Comparison of ENCODE assay signal across 9 mouse cellular contexts in genomic region chr9:60231981-60232881, GRCm38 (mm10).
DNase-seq lines count a peak whose midpoint lies in the region; ATAC-seq and TF ChIP-seq lines count a peak whose summit lies in the region.
"Had no signal": no experiment of that assay in that cellular context is flagged by ENCODE, and none has a peak within 500 bp of the region (broad histone marks: within the 10 kb centered on the region; RNA-seq: fewer than 3 reads in every experiment).

No protein-coding gene starts in this region.

- intact Hi-C loops in left cerebral cortex, postnatal 4 days (cut with DNase I), result no loop called here

- TF ChIP-seq POLR2A in brain, embryonic 14.5 days (IDR thresholded peaks at IDR 0.05; ENCODE audit: borderline replicate concordance, extremely low read depth, insufficient read depth, insufficient read length, poor library complexity, severe bottlenecking), result no peak

- no peak for TF ChIP-seq CTCF in brain, embryonic 14.5 days (IDR thresholded peaks at IDR 0.05; ENCODE audit: borderline replicate concordance, extremely low read depth, insufficient read depth, insufficient read length)

- H3K36me3 ChIP-seq in forebrain, embryonic 11.5 days (ENCODE audit: control insufficient read depth, insufficient read depth, low read length), result no peaks in the 10 kb centered on the region
- H3K36me3 ChIP-seq in forebrain, embryonic 15.5 days, result no peaks in the 10 kb centered on the region
- H3K36me3 ChIP-seq in lung, embryonic 15.5 days, result no peaks in the 10 kb centered on the region

- H3K4me2 ChIP-seq in forebrain, embryonic 11.5 days (ENCODE audit: low read depth, low read length, severe bottlenecking), result 0 out of 2 replicates have a peak overlapping the region, but pooled peaks have one; percentile 2
- no peak overlapping the region for H3K4me2 ChIP-seq in forebrain, embryonic 15.5 days (replicated peaks)
- H3K4me2 ChIP-seq in lung, embryonic 15.5 days, result no peak overlapping the region

- no peak overlapping the region for H3K27ac ChIP-seq in forebrain, embryonic 11.5 days (ENCODE audit: low read depth, low read length)
- H3K27ac ChIP-seq in forebrain, embryonic 15.5 days (replicated peaks), result no peak overlapping the region
- no peak overlapping the region for H3K27ac ChIP-seq in lung, embryonic 15.5 days
- H3K27ac ChIP-seq: macrophage had no signal

- H3K4me1 ChIP-seq in forebrain, embryonic 11.5 days (replicated peaks; ENCODE audit: control insufficient read depth, insufficient read depth, low read length), result peaks cover 9% of the 10 kb centered on the region
- peaks cover 16% of the 10 kb centered on the region for H3K4me1 ChIP-seq in forebrain, embryonic 15.5 days
- H3K4me1 ChIP-seq in lung, embryonic 15.5 days, result peaks cover 33% of the 10 kb centered on the region

- H3K9ac ChIP-seq in forebrain, embryonic 11.5 days (ENCODE audit: low read length), result no peak overlapping the region
- H3K9ac ChIP-seq in forebrain, embryonic 15.5 days (replicated peaks), result no peak overlapping the region
- H3K9ac ChIP-seq in lung, embryonic 15.5 days, result no peak overlapping the region

- no peak for ATAC-seq in forebrain, embryonic 11.5 days (replicated peaks; ENCODE audit: low FRiP score)
- no peak for ATAC-seq in forebrain, embryonic 15.5 days (replicated peaks)
- ATAC-seq in lung, embryonic 15.5 days (ENCODE audit: borderline replicate concordance, extremely low read depth, low FRiP score, low TSS enrichment), result peak; percentile 29; the same call in 1 of the 2 replicates

- peak; percentile 45 for DNase-seq in forebrain, embryonic 11.5 days (ENCODE audit: low spot score)
- peak; percentile 40 for DNase-seq in brain, embryonic 14.5 days (ENCODE audit: low read depth)
- peak; percentile 10 to 15 for DNase-seq in kidney, adult 8-10 months
- no peak for DNase-seq in cerebellum, adult 11-12 months
- no peak for DNase-seq in thymus, postnatal 10 days (ENCODE audit: low spot score in 2 of 2)
- no peak for DNase-seq in left cerebral cortex, postnatal 4 days

- no peaks in the 10 kb centered on the region for H3K9me3 ChIP-seq in forebrain, embryonic 11.5 days (ENCODE audit: control insufficient read depth, low read length)
- H3K9me3 ChIP-seq in forebrain, embryonic 15.5 days, result no peaks in the 10 kb centered on the region
- no peaks in the 10 kb centered on the region for H3K9me3 ChIP-seq in lung, embryonic 15.5 days

- no peaks in the 10 kb centered on the region for H3K27me3 ChIP-seq in forebrain, embryonic 11.5 days (ENCODE audit: control insufficient read depth, insufficient read depth, low read length)
- H3K27me3 ChIP-seq in forebrain, embryonic 15.5 days, result no peaks in the 10 kb centered on the region
- H3K27me3 ChIP-seq in lung, embryonic 15.5 days, result no peaks in the 10 kb centered on the region

- WGBS in forebrain, embryonic 11.5 days, result 60% methylated on average over 9 of the region's 9 CpGs
- WGBS in forebrain, embryonic 15.5 days, result 63% methylated on average over 9 of the region's 9 CpGs
- WGBS in lung, embryonic 15.5 days, result 66% methylated on average over 9 of the region's 9 CpGs

- H3K4me3 ChIP-seq in forebrain, embryonic 11.5 days (ENCODE audit: low read depth, low read length), result no peak overlapping the region
- H3K4me3 ChIP-seq in forebrain, embryonic 15.5 days, result no peak overlapping the region
- no peak overlapping the region for H3K4me3 ChIP-seq in lung, embryonic 15.5 days

Comparison
In these comparisons a context has a peak if more than half of its experiments do, and no peak if none do; other contexts are left out.
1. DNase-seq: peak in forebrain, embryonic 11.5 days (single experiment), brain, embryonic 14.5 days (single experiment) and kidney, adult 8-10 months (2 of 2); none in cerebellum, adult 11-12 months (single experiment), thymus, postnatal 10 days (0 of 2) and left cerebral cortex, postnatal 4 days (single experiment).